Mouse (Mus musculus): Measurements from ENCODE around the gene Slc6a19. TPM values are rescaled to one million over a fixed set of nuclear protein-coding genes. Genes with fewer than 3 reads are reported as not detected.
"Not testable (repeated sequence)": the region's sequence is repeated elsewhere in the genome, so short reads cannot be mapped to it uniquely, and the experiment has no call there.

Gene Slc6a19
- under 1 TPM; 0.20 to 0.26 TPM for total RNA-seq (2021)
- long read RNA-seq, experiment 1, result 0 reads
- long read RNA-seq, experiment 2, result 0 reads

DNA sequence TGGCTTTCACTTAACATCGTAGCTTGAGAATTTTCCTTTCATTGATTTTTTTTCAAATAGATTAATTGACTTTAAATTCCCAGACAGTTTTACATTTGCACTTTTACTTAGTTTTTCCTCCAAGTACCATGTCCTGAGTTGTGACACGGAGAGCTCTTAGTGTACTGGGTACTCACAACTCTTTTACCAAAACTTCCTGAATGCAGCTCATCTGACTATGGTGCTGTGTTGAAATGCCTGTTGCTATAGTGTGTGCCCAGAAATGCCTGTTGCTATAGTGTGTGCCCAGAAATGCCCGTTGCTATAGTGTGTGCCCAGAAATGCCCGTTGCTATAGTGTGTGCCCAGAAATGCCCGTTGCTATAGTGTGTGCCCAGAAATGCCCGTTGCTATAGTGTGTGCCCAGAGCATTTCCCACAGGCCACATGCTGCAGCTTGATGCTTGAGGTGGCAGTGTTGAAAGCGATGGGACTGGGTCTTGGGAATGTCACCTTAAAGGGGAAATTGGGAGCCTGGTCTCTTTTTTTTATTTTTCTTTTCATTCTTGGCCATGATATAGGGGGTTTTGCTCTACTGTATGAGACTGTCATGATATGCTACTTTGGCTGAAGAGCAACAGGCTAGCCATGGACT, at the start of gene Slc6a19:
Gene Slc6a19, minus strand, starts transcription at position 172 of the 632 bp plus-strand sequence.
- DNase-seq, result no peak

- DNase-seq, result no peak
Observed at GRCm38 (mm10) chr13:73751284-73751683, 46.6 kb upstream of the Slc6a19 start.

- no peak for DNase-seq
Observed at GRCm38 (mm10) chr13:73750435-73750834, 45.8 kb upstream of the Slc6a19 start.

- DNase-seq, result no peak
Observed at GRCm38 (mm10) chr13:73748663-73749440, 44.2 kb upstream of the Slc6a19 start.

DNA sequence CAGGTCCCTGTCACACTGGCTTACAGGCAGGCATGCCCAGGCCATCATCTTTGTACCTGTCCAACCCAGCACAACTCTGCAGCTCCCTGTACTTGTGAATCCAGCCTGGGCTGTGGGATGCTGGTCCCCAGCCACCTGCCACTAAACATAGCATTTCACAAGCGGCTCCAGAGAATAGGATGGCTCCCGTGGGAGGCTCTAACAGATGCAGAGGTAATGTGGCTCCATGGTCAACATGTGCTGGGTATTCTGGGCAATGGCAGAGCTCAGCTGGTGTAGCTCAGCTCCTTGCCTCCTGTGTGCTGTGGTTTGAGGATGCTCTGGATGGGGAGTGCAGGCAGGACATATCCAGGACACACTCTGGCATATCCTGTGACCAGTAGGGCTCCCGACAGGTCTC, 39.0 kb upstream of the Slc6a19 start:
- no peak for DNase-seq

GRCm38 (mm10) chr13:73742944-73743343, 38.3 kb upstream of the Slc6a19 start:
- no peak for DNase-seq

GRCm38 (mm10) chr13:73740399-73740944, 35.8 kb upstream of the Slc6a19 start:
- DNase-seq, result not testable (repeated sequence)

GRCm38 (mm10) chr13:73736943-73737342, 32.3 kb upstream of the Slc6a19 start:
- no peak for DNase-seq

GRCm38 (mm10) chr13:73735928-73736327, 31.3 kb upstream of the Slc6a19 start:
- DNase-seq, result no peak

GRCm38 (mm10) chr13:73735270-73735669, 30.6 kb upstream of the Slc6a19 start:
- DNase-seq, result no peak

DNA sequence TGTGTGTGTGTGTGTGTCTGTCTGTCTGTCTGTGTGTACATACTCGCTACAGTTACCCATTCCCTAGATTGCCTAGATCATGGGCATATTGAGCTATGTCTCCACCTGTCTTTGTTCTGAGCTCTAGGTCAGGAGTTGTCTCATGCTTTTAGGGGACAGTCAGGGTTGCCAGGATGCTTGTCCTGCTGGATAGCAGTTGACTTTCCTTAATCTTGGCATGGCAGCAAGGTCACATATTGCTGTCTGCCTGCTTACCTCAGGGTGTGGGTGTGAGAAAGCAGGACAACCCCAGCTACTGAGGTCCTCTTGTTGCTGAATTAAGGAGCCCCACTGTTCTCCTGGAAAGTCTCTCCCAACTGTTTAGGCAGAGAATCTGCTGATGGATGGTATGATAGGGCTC, 29.7 kb upstream of the Slc6a19 start:
- DNase-seq, result no peak

DNA sequence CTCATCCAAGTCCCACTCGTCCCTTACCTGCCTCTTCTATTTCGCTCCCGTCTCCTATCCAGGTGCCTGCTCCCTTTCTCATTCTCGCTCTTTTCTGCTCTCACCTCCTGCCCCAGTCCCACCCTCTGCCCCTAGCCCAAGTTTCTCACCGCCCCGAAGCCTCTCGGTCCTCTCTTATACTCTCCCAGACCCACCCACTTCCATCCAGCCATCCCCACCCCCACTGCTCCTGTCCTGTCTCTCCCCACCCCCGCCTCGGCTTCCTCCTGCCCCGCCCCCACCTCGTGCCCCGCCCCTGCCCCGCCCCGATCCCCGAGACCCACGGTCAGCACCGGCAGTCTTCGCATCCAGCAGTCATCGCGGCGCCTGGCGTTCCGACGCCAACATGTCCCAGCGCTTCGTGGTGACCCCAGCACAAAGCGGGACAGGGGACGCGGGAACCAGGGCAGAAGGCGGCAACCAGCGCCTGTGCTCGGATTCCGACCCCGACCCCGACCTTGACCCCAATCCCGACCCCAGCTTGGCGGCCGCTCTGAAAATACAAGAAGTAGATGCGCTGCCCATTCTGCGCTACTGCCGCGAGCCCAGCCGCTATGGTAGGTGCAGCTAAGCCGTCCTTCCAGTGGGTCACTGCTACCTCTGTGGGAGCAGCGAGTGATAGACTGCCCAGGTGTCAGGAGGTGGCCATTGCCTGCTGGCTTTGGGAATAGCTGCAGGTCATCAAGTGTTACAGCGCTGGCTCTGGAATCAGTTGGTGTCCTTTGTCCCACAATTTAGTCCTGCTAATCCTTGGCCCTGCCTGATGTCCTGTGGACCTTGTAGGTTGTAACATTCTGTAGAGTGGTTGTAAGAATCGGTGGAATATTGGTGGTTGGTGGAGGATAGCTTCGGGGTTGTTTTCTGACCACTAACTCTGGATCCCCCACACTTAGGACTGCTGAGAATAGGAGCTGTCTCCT, 28.4 kb upstream of the Slc6a19 start, which contains the start of gene Slc12a7:
Gene Slc12a7, plus strand, starts transcription at position 353 of the 959 bp plus-strand sequence.
- DNase-seq, result peak; percentile 35 to 61

- no peak for DNase-seq
Observed at GRCm38 (mm10) chr13:73732235-73732634, 27.6 kb upstream of the Slc6a19 start.

GRCm38 (mm10) chr13:73730913-73731312, 26.2 kb upstream of the Slc6a19 start:
- no peak for DNase-seq

DNA sequence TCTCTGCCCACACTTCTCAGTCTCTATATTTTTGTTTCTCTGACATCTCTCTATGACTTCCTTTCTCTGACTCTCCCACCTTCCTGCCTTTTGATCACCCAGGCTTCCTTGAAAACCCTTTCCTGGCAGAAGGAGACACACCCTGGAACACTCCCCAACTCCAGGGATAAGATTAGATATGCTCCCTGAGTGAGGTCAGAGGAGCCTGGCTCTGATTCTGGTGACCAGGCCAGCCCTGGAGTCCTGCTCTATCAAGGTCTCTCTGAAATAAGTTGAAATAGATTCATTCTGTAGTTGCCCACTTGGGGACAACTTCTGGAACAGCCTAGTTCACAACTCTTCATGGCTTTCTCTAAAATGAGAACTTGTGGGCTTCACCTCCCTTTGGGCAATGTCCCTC, 24.0 kb upstream of the Slc6a19 start:
- DNase-seq, result no peak

DNA sequence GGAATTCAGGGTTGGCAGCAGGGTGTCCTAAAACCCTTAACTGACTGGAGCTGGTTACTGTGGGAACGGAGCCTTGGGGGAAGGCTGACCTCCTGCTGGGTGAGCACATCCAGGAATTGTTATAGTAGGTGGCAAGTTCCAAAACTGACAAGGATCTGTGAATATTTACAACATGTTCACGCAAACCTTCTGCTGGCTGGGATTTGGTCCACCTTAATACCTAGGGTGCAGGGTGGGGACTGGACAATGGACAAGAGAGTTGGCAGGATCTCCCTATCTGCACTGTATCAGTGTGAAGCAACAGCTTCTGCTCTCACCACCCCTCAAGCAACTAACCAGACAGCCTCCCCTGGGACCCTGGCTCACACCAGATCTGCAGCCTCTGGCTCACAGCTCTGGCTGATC, 23.0 kb upstream of the Slc6a19 start:
- peak in 1 of 2 experiments; percentile 52 for DNase-seq

- DNase-seq, result no peak
Observed at GRCm38 (mm10) chr13:73725315-73725714, 20.6 kb upstream of the Slc6a19 start.

DNA sequence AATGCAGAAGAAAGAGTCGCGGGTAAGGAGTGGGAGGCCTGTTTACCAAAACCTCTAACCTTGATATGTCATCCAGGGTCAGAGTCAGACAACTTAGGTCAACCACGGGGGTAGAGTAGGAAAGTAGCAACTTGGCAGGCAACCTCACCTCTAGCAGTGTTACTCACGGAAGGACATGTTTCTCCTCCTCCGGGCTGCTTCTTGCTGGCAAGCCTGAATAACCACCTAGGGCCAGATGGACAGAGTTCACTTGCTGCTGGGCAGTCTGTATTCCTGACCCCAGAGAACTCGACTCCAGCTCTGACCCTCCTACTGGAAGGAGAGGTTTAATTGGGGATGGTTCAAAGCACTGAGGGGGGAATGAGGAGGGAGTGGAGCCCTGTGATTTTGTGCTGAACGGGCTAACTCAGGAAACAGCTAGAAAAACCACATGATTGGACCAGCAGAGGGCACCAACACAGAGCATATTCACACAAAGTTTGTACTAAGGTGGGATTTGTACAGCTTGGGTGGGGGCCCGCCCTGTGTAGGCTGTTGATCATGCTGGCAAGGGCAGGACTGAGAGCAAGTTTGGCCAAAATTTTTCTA, 18.5 kb upstream of the Slc6a19 start:
- DNase-seq, result peak; percentile 50 to 59

DNA sequence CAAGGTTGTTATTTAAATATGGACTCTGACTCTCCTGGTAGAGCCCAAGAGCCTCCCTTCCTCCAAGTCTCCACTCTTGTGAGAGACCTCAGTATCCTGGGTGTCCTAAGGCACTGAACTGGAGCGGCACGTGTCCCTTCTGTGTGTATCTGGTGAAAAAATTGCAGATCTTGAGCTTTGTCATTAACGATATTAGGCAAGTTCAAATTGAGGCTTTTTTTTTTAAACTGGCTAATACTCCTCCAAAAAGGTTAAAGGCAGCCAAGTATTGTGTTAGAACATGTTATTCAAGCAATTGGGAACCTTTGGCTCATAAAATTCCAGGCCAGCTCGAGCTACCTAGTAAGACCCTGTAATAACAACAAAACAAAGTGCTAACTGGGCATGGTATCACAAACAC, 15.6 kb upstream of the Slc6a19 start:
- no peak for DNase-seq

- peak; percentile 81 to 82 for DNase-seq
Observed at GRCm38 (mm10) chr13:73718225-73718624, 13.6 kb upstream of the Slc6a19 start.

GRCm38 (mm10) chr13:73714020-73714419, 9.4 kb upstream of the Slc6a19 start:
- no peak for DNase-seq

- DNase-seq, result no peak
Observed at GRCm38 (mm10) chr13:73713204-73713603, 8.5 kb upstream of the Slc6a19 start.

All from adrenal gland, postnatal 36 days (tissue).